Comparison of ENCODE assay signal across 19 mouse cellular contexts in the genomic region with DNA sequence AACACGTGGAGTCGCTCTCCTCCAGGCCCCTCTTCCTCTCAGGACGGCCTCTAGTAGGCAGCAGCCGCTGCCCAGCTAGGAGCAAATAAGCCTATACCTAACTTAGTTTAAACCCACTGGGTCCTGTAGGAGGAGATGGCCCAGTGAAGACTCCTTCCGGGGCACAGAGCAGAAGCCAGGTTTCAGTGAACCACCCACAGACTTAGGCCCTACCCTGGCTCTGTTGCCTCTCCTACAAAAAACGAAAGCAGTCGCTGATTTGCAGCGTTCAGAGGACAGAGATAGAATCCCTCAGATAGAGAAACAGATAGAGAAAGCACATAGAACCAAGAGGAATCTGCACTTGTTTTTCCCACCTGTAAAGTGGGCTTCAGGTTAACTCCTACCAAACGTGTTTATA. TPM values are rescaled to one million over a fixed set of nuclear protein-coding genes. Genes with fewer than 3 reads are reported as not detected.
DNase-seq lines count a peak whose midpoint lies in the region; ATAC-seq lines count a peak whose summit lies in the region.
"Had no signal": no experiment of that assay in that cellular context is flagged by ENCODE, and none has a peak within 500 bp of the region (broad histone marks: within the 10 kb centered on the region; RNA-seq: fewer than 3 reads in every experiment).

No protein-coding gene starts in this region.

- no peaks in the 10 kb centered on the region for H3K27me3 ChIP-seq in forebrain, embryonic 13.5 days
- H3K27me3 ChIP-seq in forebrain, embryonic 11.5 days (ENCODE audit: control insufficient read depth, insufficient read depth, low read length), result no peaks in the 10 kb centered on the region
- H3K27me3 ChIP-seq in midbrain, embryonic 12.5 days, result peaks cover 4% of the 10 kb centered on the region; the same call in 1 of the 2 replicates
- no peaks in the 10 kb centered on the region; the same call in 1 of the 2 replicates for H3K27me3 ChIP-seq in midbrain, embryonic 14.5 days (ENCODE audit: control insufficient read depth, insufficient read depth, low read length)
- no peaks in the 10 kb centered on the region for H3K27me3 ChIP-seq in forebrain, embryonic 15.5 days
- H3K27me3 ChIP-seq: limb, embryonic 12.5 days had no signal

- H3K9ac ChIP-seq in forebrain, embryonic 13.5 days, result no peak overlapping the region
- H3K9ac ChIP-seq in forebrain, embryonic 11.5 days (ENCODE audit: low read length), result no peak overlapping the region
- no peak overlapping the region for H3K9ac ChIP-seq in midbrain, embryonic 12.5 days (replicated peaks)
- no peak overlapping the region for H3K9ac ChIP-seq in midbrain, embryonic 14.5 days (replicated peaks; ENCODE audit: low read length)
- no peak overlapping the region for H3K9ac ChIP-seq in forebrain, embryonic 15.5 days (replicated peaks)
- H3K9ac ChIP-seq: limb, embryonic 12.5 days; liver, embryonic 13.5 days; lung, embryonic 14.5 days; neural tube, embryonic 13.5 days had no signal

- no peak overlapping the region for H3K4me3 ChIP-seq in forebrain, embryonic 13.5 days
- H3K4me3 ChIP-seq in forebrain, embryonic 11.5 days (ENCODE audit: low read depth, low read length), result no peak overlapping the region
- no peak overlapping the region for H3K4me3 ChIP-seq in midbrain, embryonic 12.5 days
- H3K4me3 ChIP-seq in midbrain, embryonic 14.5 days (replicated peaks; ENCODE audit: low read depth, low read length), result no peak overlapping the region
- H3K4me3 ChIP-seq in forebrain, embryonic 15.5 days, result no peak overlapping the region
- H3K4me3 ChIP-seq: heart, embryonic 10.5 days; limb, embryonic 12.5 days; liver, embryonic 13.5 days; neural tube, embryonic 13.5 days had no signal

- WGBS in forebrain, embryonic 13.5 days, result 77% methylated on average over 9 of the region's 9 CpGs
- 64% methylated on average over 9 of the region's 9 CpGs for WGBS in forebrain, embryonic 11.5 days
- WGBS in midbrain, embryonic 12.5 days, result 70% methylated on average over 9 of the region's 9 CpGs
- WGBS in midbrain, embryonic 14.5 days, result 70% methylated on average over 9 of the region's 9 CpGs
- 74% methylated on average over 9 of the region's 9 CpGs for WGBS in forebrain, embryonic 15.5 days

- 0 out of 2 replicates have a peak overlapping the region, but pooled peaks have one; percentile 66 for H3K4me2 ChIP-seq in forebrain, embryonic 13.5 days
- no peak overlapping the region for H3K4me2 ChIP-seq in forebrain, embryonic 11.5 days (ENCODE audit: low read depth, low read length, severe bottlenecking)
- H3K4me2 ChIP-seq in midbrain, embryonic 12.5 days (replicated peaks), result no peak overlapping the region
- H3K4me2 ChIP-seq in midbrain, embryonic 14.5 days (ENCODE audit: low read length), result no peak overlapping the region
- H3K4me2 ChIP-seq in forebrain, embryonic 15.5 days (replicated peaks), result peak overlapping the region; percentile 72; the same call in 1 of the 2 replicates
- H3K4me2 ChIP-seq: liver, embryonic 13.5 days; lung, embryonic 14.5 days; neural tube, embryonic 13.5 days had no signal

- no peak for ATAC-seq in forebrain, embryonic 13.5 days
- ATAC-seq in forebrain, embryonic 11.5 days (replicated peaks; ENCODE audit: low FRiP score), result no peak
- ATAC-seq in midbrain, embryonic 12.5 days (ENCODE audit: low FRiP score, low read depth), result no peak
- no peak for ATAC-seq in midbrain, embryonic 14.5 days (ENCODE audit: low FRiP score, low TSS enrichment)
- no peak for ATAC-seq in forebrain, embryonic 15.5 days (replicated peaks)
- ATAC-seq: intestine, embryonic 16.5 days had no signal

- H3K27ac ChIP-seq in forebrain, embryonic 13.5 days, result peak overlapping the region; percentile 85; the same call in 1 of the 2 replicates
- H3K27ac ChIP-seq in forebrain, embryonic 11.5 days (ENCODE audit: low read depth, low read length), result no peak overlapping the region
- H3K27ac ChIP-seq in midbrain, embryonic 12.5 days (replicated peaks), result peak overlapping the region; percentile 89; the same call in 1 of the 2 replicates
- no peak overlapping the region for H3K27ac ChIP-seq in midbrain, embryonic 14.5 days (replicated peaks; ENCODE audit: low read depth, low read length)
- 0 out of 2 replicates have a peak overlapping the region, but pooled peaks have one; percentile 0 for H3K27ac ChIP-seq in forebrain, embryonic 15.5 days (replicated peaks)
- H3K27ac ChIP-seq: kidney, postnatal 0 days; liver, embryonic 13.5 days; neural tube, embryonic 13.5 days had no signal

- H3K36me3 ChIP-seq in forebrain, embryonic 13.5 days (ENCODE audit: poor library complexity, severe bottlenecking), result peaks cover 11% of the 10 kb centered on the region; the same call in 1 of the 2 replicates
- no peaks in the 10 kb centered on the region for H3K36me3 ChIP-seq in forebrain, embryonic 11.5 days (ENCODE audit: control insufficient read depth, insufficient read depth, low read length)
- no peaks in the 10 kb centered on the region for H3K36me3 ChIP-seq in midbrain, embryonic 12.5 days
- no peaks in the 10 kb centered on the region for H3K36me3 ChIP-seq in midbrain, embryonic 14.5 days (ENCODE audit: control insufficient read depth, insufficient read depth, low read length)
- H3K36me3 ChIP-seq in forebrain, embryonic 15.5 days, result 0 out of 2 replicates have a peak, but pooled peaks cover 3% of the 10 kb centered on the region
- H3K36me3 ChIP-seq: heart, embryonic 10.5 days; liver, embryonic 13.5 days; neural tube, embryonic 13.5 days had no signal

- no peak for DNase-seq in forebrain, embryonic 11.5 days (ENCODE audit: low spot score)
- DNase-seq in midbrain, embryonic 14.5 days, result no peak
- DNase-seq in naive thymus-derived CD4-positive, alpha-beta T cell, adult 2 months (ENCODE audit: low read depth), result peak; percentile 75
- DNase-seq in adrenal gland, postnatal 36 days, result no peak
- DNase-seq in kidney, adult 9 months, result no peak
- DNase-seq: cerebellum, adult 8-10 months; liver, embryonic 13.5 days; lung, embryonic 14.5 days; lung, postnatal 4 days; right cerebral cortex, adult 18-20 months; thymus, postnatal 36 days had no signal

- H3K4me1 ChIP-seq in forebrain, embryonic 13.5 days, result peaks cover 93% of the 10 kb centered on the region
- peaks cover 50% of the 10 kb centered on the region for H3K4me1 ChIP-seq in forebrain, embryonic 11.5 days (replicated peaks; ENCODE audit: control insufficient read depth, insufficient read depth, low read length)
- H3K4me1 ChIP-seq in midbrain, embryonic 12.5 days, result peaks cover 74% of the 10 kb centered on the region
- peaks cover 54% of the 10 kb centered on the region for H3K4me1 ChIP-seq in midbrain, embryonic 14.5 days (ENCODE audit: control insufficient read depth, insufficient read depth, low read length)
- H3K4me1 ChIP-seq in forebrain, embryonic 15.5 days, result peaks cover 98% of the 10 kb centered on the region

- no peaks in the 10 kb centered on the region for H3K9me3 ChIP-seq in forebrain, embryonic 13.5 days (replicated peaks)
- no peaks in the 10 kb centered on the region for H3K9me3 ChIP-seq in forebrain, embryonic 11.5 days (ENCODE audit: control insufficient read depth, low read length)
- H3K9me3 ChIP-seq in midbrain, embryonic 12.5 days, result no peaks in the 10 kb centered on the region
- no peaks in the 10 kb centered on the region for H3K9me3 ChIP-seq in midbrain, embryonic 14.5 days (ENCODE audit: control insufficient read depth, low read length)
- H3K9me3 ChIP-seq in forebrain, embryonic 15.5 days, result no peaks in the 10 kb centered on the region
- H3K9me3 ChIP-seq: heart, embryonic 10.5 days; limb, embryonic 12.5 days; liver, embryonic 13.5 days; neural tube, embryonic 13.5 days had no signal

RNA-seq across cellular contexts. Expression of a gene that starts 21.1 kb away (rescaled TPM):
- polyA plus RNA-seq in forebrain, embryonic 13.5 days (2015; fragmentation: Nextera tagmentation; extraction: Ambion mirVana), result 53.5 and 61.1 TPM in 2 replicates
- polyA plus RNA-seq in forebrain, embryonic 11.5 days (2014; fragmentation: Nextera tagmentation; extraction: Ambion mirVana), result 19.4 and 24.2 TPM in 2 replicates
- polyA plus RNA-seq in midbrain, embryonic 12.5 days (2016; fragmentation: Nextera tagmentation; extraction: Ambion mirVana), result 16.1 and 19.5 TPM in 2 replicates
- polyA plus RNA-seq in midbrain, embryonic 14.5 days (2014; fragmentation: Nextera tagmentation; extraction: Ambion mirVana), result 38.4 and 43.3 TPM in 2 replicates
- 109 and 117 TPM in 2 replicates for polyA plus RNA-seq in forebrain, embryonic 15.5 days (2015; fragmentation: Nextera tagmentation; extraction: Ambion mirVana)
- under 1 TPM; 0.07 to 0.50 TPM for total RNA-seq in adrenal gland, postnatal 36 days (2021)

Comparison
In these comparisons a context has a peak if more than half of its experiments do, and no peak if none do; other contexts are left out.
1. H3K27ac ChIP-seq: peak in forebrain, embryonic 13.5 days (single experiment), midbrain, embryonic 12.5 days (single experiment) and forebrain, embryonic 15.5 days (single experiment); none in forebrain, embryonic 11.5 days (single experiment) and midbrain, embryonic 14.5 days (single experiment).
2. H3K4me2 ChIP-seq: peak in forebrain, embryonic 13.5 days (single experiment) and forebrain, embryonic 15.5 days (single experiment); none in forebrain, embryonic 11.5 days (single experiment), midbrain, embryonic 12.5 days (single experiment) and midbrain, embryonic 14.5 days (single experiment).